Mouse (Mus musculus): ENCODE measurements around the gene Cbx6.

The Cbx6 gene

GRCm38 (mm10) chr15:79834130-79834880 lies at the start of gene Cbx6, which contains the start of gene Npcd:
TSS of gene Cbx6 (minus strand) at chr15:79834688.
TSS of gene Npcd (minus strand) at chr15:79834237.
- peak; percentile 99 for DNase-seq (ENCODE audit: low spot score in 2 of 2)

- peak; percentile 96 to 97 for DNase-seq (ENCODE audit: low spot score in 2 of 2)
Observed at GRCm38 (mm10) chr15:79883352-79883822, 48.9 kb upstream of the Cbx6 start.

GRCm38 (mm10) chr15:79882623-79883267 lies 48.3 kb upstream of the Cbx6 start:
- peak in 1 of 2 experiments; percentile 38 for DNase-seq (ENCODE audit: low spot score in 2 of 2)

GRCm38 (mm10) chr15:79880477-79880876 lies 46.0 kb upstream of the Cbx6 start:
- no peak for DNase-seq (ENCODE audit: low spot score in 2 of 2)

GRCm38 (mm10) chr15:79879319-79879718 lies 44.8 kb upstream of the Cbx6 start:
- peak in 1 of 2 experiments; percentile 66 for DNase-seq (ENCODE audit: low spot score in 2 of 2)

GRCm38 (mm10) chr15:79878725-79879136 lies 44.2 kb upstream of the Cbx6 start:
- no peak for DNase-seq (ENCODE audit: low spot score in 2 of 2)

GRCm38 (mm10) chr15:79875261-79875995 lies 40.9 kb upstream of the Cbx6 start:
- DNase-seq (ENCODE audit: low spot score in 2 of 2), result no peak

GRCm38 (mm10) chr15:79873995-79874394 lies 39.5 kb upstream of the Cbx6 start:
- DNase-seq (ENCODE audit: low spot score in 2 of 2), result no peak

GRCm38 (mm10) chr15:79873545-79873944 lies 39.1 kb upstream of the Cbx6 start:
- no peak for DNase-seq (ENCODE audit: low spot score in 2 of 2)

- DNase-seq (ENCODE audit: low spot score in 2 of 2), result no peak
Observed at GRCm38 (mm10) chr15:79867260-79868002, 32.9 kb upstream of the Cbx6 start.

- no peak for DNase-seq (ENCODE audit: low spot score in 2 of 2)
Observed at GRCm38 (mm10) chr15:79859821-79860220, 25.3 kb upstream of the Cbx6 start.

- no peak for DNase-seq (ENCODE audit: low spot score in 2 of 2)
Observed at GRCm38 (mm10) chr15:79858979-79859378, 24.5 kb upstream of the Cbx6 start.

GRCm38 (mm10) chr15:79850143-79850542 lies 15.7 kb upstream of the Cbx6 start:
- no peak for DNase-seq (ENCODE audit: low spot score in 2 of 2)

- no peak for DNase-seq (ENCODE audit: low spot score in 2 of 2)
Observed at GRCm38 (mm10) chr15:79847100-79847499, 12.6 kb upstream of the Cbx6 start.

- no peak for DNase-seq (ENCODE audit: low spot score in 2 of 2)
Observed at GRCm38 (mm10) chr15:79845986-79846385, 11.5 kb upstream of the Cbx6 start.

- DNase-seq (ENCODE audit: low spot score in 2 of 2), result no peak
Observed at GRCm38 (mm10) chr15:79842985-79843384, 8.5 kb upstream of the Cbx6 start.

GRCm38 (mm10) chr15:79840281-79840680 lies 5.8 kb upstream of the Cbx6 start:
- no peak for DNase-seq (ENCODE audit: low spot score in 2 of 2)

GRCm38 (mm10) chr15:79834881-79835260 lies 383 bp upstream of the Cbx6 start:
- DNase-seq (ENCODE audit: low spot score in 2 of 2), result no peak

- peak in 1 of 2 experiments; percentile 48 for DNase-seq (ENCODE audit: low spot score in 2 of 2)
Observed at GRCm38 (mm10) chr15:79833251-79834050, 1.0 kb downstream of the Cbx6 start.

- peak; percentile 73 to 88 for DNase-seq (ENCODE audit: low spot score in 2 of 2)
Observed at GRCm38 (mm10) chr15:79832064-79832900, 2.2 kb downstream of the Cbx6 start.

Data from cerebellum, postnatal 4 days (tissue).